Mouse (Mus musculus): ENCODE data around the gene Rala.

DNA sequence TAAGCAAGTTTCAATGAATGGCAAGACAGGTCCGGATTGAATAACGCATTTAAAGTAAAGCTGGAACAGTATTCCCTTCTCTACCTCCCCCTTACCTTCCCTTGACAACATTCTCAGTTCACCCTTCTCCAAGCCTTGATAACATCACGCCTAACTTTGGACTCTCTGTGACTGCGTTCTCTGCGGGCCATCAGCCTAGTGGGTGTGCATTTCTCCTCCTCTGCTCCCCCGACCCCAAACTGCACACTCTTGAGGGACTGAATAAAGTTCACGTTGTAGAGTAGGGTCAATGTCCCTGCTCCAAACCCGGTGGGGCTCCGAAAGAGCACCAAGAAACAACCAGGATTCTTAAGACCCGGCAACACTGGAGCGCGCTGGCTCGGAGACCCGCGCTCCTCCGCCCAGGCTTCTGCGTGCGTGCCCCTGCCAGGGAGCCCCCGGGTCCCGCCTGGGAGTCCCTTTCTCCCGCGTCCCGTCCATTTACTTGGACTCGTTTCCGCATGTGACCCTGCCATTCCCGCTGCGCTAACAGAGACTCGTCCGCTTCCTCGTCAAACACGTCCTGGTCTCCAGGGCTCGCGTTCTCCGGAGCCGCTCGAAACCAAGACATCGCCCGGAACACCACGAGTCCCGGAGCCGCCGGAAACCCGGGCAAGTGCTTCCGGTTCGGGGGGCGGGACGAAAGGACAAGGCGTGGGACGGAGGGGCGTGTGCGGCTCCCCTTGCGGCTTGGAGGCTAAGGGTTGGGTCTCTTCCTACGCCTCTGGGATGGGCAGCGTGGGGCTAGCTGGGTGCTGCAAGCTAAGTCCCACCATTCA, 48.9 kb upstream of the Rala start, which contains the start of gene Yae1d1:
- TF ChIP-seq POLR2AphosphoS2 (IDR thresholded peaks at IDR 0.05; ENCODE audit: insufficient read length, low read depth) (peak; percentile 45), MYOD1 (IDR thresholded peaks at IDR 0.05; ENCODE audit: control insufficient read depth in 1 of 3, insufficient read length in 2 of 3, low read depth in 2 of 3) (peak in 1 of 3 experiments; percentile 25), E2F4 (IDR thresholded peaks at IDR 0.05; ENCODE audit: insufficient read depth) (no peak), MAX (IDR thresholded peaks at IDR 0.05; ENCODE audit: low read depth) (no peak), REST (IDR thresholded peaks at IDR 0.05; ENCODE audit: insufficient read depth, insufficient read length) (no peak), TCF12 (IDR thresholded peaks at IDR 0.05; ENCODE audit: insufficient read depth, poor library complexity, severe bottlenecking) (no peak), USF1 (IDR thresholded peaks at IDR 0.05; ENCODE audit: low read depth) (no peak), TCF3 (IDR thresholded peaks at IDR 0.05; ENCODE audit: insufficient read length, low read depth) (no peak), POLR2A (IDR thresholded peaks at IDR 0.05; ENCODE audit: insufficient read length, low read depth) (peak; percentile 67)

Data from myocyte (in vitro differentiated cells).